Mouse (Mus musculus): ENCODE results near the gene Krtap10-10. TPM values are rescaled to one million over a fixed set of nuclear protein-coding genes. Genes with fewer than 3 reads are reported as not detected.

The Krtap10-10 gene
- polyA plus RNA-seq, 1 experiment from 2014 or later = not detected

DNA sequence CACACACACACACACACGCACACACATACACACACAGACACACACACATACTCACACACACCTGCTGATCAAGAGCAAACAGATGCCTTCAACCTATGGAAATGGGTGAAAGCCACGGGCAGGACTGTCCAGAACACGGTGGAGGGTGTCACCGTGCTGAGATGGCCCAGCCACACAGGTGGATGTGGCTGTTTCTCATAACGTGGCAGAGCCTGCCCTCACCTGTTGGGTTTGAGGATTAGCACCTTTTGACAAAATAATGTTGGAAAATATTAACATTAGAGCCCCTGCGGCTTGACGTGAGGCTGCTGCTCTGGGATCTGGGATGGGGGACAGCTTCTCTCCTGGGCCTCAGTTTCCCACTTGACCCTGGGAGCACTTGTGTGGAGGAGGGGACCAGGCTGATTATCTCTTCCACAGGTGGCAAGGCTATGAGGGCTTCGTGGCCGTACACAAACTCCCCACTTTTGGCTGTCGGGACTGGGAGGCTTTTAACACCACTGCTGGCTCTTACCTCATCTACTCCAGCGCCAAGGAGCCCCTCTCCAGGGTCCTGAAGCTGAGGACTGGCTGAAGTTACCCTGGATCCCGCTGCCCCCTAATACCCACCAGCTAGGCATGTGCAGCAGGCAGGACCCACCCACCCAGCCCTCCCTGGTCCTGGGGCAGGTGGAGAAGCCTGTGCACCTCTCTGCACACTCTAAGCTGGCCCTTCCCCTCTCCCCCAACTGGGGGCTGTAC lies 50.4 kb downstream of the Krtap10-10 start:
- WGBS = 49% methylated on average over 12 of the region's 12 CpGs
- no peak overlapping the region for H3K9ac ChIP-seq (ENCODE audit: low read length)
- ATAC-seq (replicated peaks; ENCODE audit: extremely low read depth, insufficient read depth, low FRiP score) = no peak

More for the DNA sequence above, 50.4 kb downstream of the Krtap10-10 start:
- H3K36me3 ChIP-seq (ENCODE audit: control insufficient read depth, insufficient read depth) = no peaks in the 10 kb centered on the region
- no peak overlapping the region for H3K27ac ChIP-seq (ENCODE audit: low read length)
- H3K4me2 ChIP-seq (ENCODE audit: low read depth, low read length) = no peak overlapping the region
- no peaks in the 10 kb centered on the region for H3K4me1 ChIP-seq (ENCODE audit: control insufficient read depth, insufficient read depth, low read length)
- 0 out of 2 replicates have a peak, but pooled peaks cover 2% of the 10 kb centered on the region for H3K27me3 ChIP-seq (ENCODE audit: control insufficient read depth, insufficient read depth, low read length)
- H3K4me3 ChIP-seq (ENCODE audit: low read length) = no peak overlapping the region
- H3K9me3 ChIP-seq (replicated peaks; ENCODE audit: control insufficient read depth, low read length) = peaks cover 5% of the 10 kb centered on the region; the same call in 1 of the 2 replicates

Other genes starting within 250 kb of the Krtap10-10 start
- gene Sumo3, start 229.8 kb upstream of the Krtap10-10 start, polyA plus RNA-seq (2015; fragmentation: Nextera tagmentation; extraction: Ambion mirVana) = 157 and 170 TPM in 2 replicates
- 4.6 TPM in 1 of 2 replicates, not detected in the other for gene Gm49325, start 229.8 kb upstream of the Krtap10-10 start, polyA plus RNA-seq (2015; fragmentation: Nextera tagmentation; extraction: Ambion mirVana)
- 85.4 and 91.0 TPM in 2 replicates for gene Ube2g2, start 213.7 kb upstream of the Krtap10-10 start, polyA plus RNA-seq (2015; fragmentation: Nextera tagmentation; extraction: Ambion mirVana)
- 0.10 and 0.28 TPM in 2 replicates for gene Tspear, start 149.4 kb upstream of the Krtap10-10 start, polyA plus RNA-seq (2015; fragmentation: Nextera tagmentation; extraction: Ambion mirVana)
- not detected in 2 replicates for gene Gm19402, start 145.2 kb upstream of the Krtap10-10 start, polyA plus RNA-seq (2015; fragmentation: Nextera tagmentation; extraction: Ambion mirVana)
- not detected in 2 replicates for gene Gm9508, start 138.7 kb upstream of the Krtap10-10 start, polyA plus RNA-seq (2015; fragmentation: Nextera tagmentation; extraction: Ambion mirVana)
- not detected in 2 replicates for gene Gm10272, start 129.3 kb upstream of the Krtap10-10 start, polyA plus RNA-seq (2015; fragmentation: Nextera tagmentation; extraction: Ambion mirVana)
- gene Gm10024, start 124.5 kb upstream of the Krtap10-10 start, polyA plus RNA-seq (2015; fragmentation: Nextera tagmentation; extraction: Ambion mirVana) = not detected in 2 replicates
- gene Gm10142, start 120.1 kb upstream of the Krtap10-10 start, polyA plus RNA-seq (2015; fragmentation: Nextera tagmentation; extraction: Ambion mirVana) = not detected in 2 replicates
- not detected in 2 replicates for gene Krtap12-1, start 115.3 kb upstream of the Krtap10-10 start, polyA plus RNA-seq (2015; fragmentation: Nextera tagmentation; extraction: Ambion mirVana)
- gene Gm10100, start 109.5 kb upstream of the Krtap10-10 start, polyA plus RNA-seq (2015; fragmentation: Nextera tagmentation; extraction: Ambion mirVana) = not detected in 2 replicates
- gene Gm18596, start 93.3 kb upstream of the Krtap10-10 start, polyA plus RNA-seq (2015; fragmentation: Nextera tagmentation; extraction: Ambion mirVana) = not detected in 2 replicates
- gene Gm9736, start 84.6 kb upstream of the Krtap10-10 start, polyA plus RNA-seq (2015; fragmentation: Nextera tagmentation; extraction: Ambion mirVana) = not detected in 2 replicates
- not detected in 2 replicates for gene Gm3233, start 76.3 kb upstream of the Krtap10-10 start, polyA plus RNA-seq (2015; fragmentation: Nextera tagmentation; extraction: Ambion mirVana)
- not detected in 2 replicates for gene Gm3238, start 64.6 kb upstream of the Krtap10-10 start, polyA plus RNA-seq (2015; fragmentation: Nextera tagmentation; extraction: Ambion mirVana)
- gene Gm7138, start 59.0 kb upstream of the Krtap10-10 start, polyA plus RNA-seq (2015; fragmentation: Nextera tagmentation; extraction: Ambion mirVana) = not detected in 2 replicates
- gene Gm3250, start 53.4 kb upstream of the Krtap10-10 start, polyA plus RNA-seq (2015; fragmentation: Nextera tagmentation; extraction: Ambion mirVana) = not detected in 2 replicates
- gene Gm7137, start 47.7 kb upstream of the Krtap10-10 start, polyA plus RNA-seq (2015; fragmentation: Nextera tagmentation; extraction: Ambion mirVana) = not detected in 2 replicates
- gene Gm9639, start 40.9 kb upstream of the Krtap10-10 start, polyA plus RNA-seq (2015; fragmentation: Nextera tagmentation; extraction: Ambion mirVana) = not detected in 2 replicates
- not detected in 2 replicates for gene Gm19668, start 36.8 kb upstream of the Krtap10-10 start, polyA plus RNA-seq (2015; fragmentation: Nextera tagmentation; extraction: Ambion mirVana)
- not detected in 2 replicates for gene Gm9507, start 24.1 kb upstream of the Krtap10-10 start, polyA plus RNA-seq (2015; fragmentation: Nextera tagmentation; extraction: Ambion mirVana)
- not detected in 2 replicates for gene Gm2696, start 21.3 kb upstream of the Krtap10-10 start, polyA plus RNA-seq (2015; fragmentation: Nextera tagmentation; extraction: Ambion mirVana)
- not detected in 2 replicates for gene Krtap10-4, start 8.9 kb upstream of the Krtap10-10 start, polyA plus RNA-seq (2015; fragmentation: Nextera tagmentation; extraction: Ambion mirVana)
- gene Gm36176, start 10.9 kb downstream of the Krtap10-10 start, polyA plus RNA-seq (2015; fragmentation: Nextera tagmentation; extraction: Ambion mirVana) = not detected in 2 replicates
- gene Gm10318, start 16.9 kb downstream of the Krtap10-10 start, polyA plus RNA-seq (2015; fragmentation: Nextera tagmentation; extraction: Ambion mirVana) = not detected in 2 replicates
- gene Gm3285, start 26.0 kb downstream of the Krtap10-10 start, polyA plus RNA-seq (2015; fragmentation: Nextera tagmentation; extraction: Ambion mirVana) = not detected in 2 replicates
- gene Lrrc3, start 66.6 kb downstream of the Krtap10-10 start, polyA plus RNA-seq (2015; fragmentation: Nextera tagmentation; extraction: Ambion mirVana) = 1.2 and 1.4 TPM in 2 replicates
- 2.6 and 3.4 TPM in 2 replicates for gene Trpm2, start 134.6 kb downstream of the Krtap10-10 start, polyA plus RNA-seq (2015; fragmentation: Nextera tagmentation; extraction: Ambion mirVana)
- 19.4 and 20.9 TPM in 2 replicates for gene 1810043G02Rik, start 142.6 kb downstream of the Krtap10-10 start, polyA plus RNA-seq (2015; fragmentation: Nextera tagmentation; extraction: Ambion mirVana)
- 203 and 219 TPM in 2 replicates for gene Pfkl, start 174.1 kb downstream of the Krtap10-10 start, polyA plus RNA-seq (2015; fragmentation: Nextera tagmentation; extraction: Ambion mirVana)
- 0.13 TPM in 1 of 2 replicates, not detected in the other for gene Dnmt3l, start 206.0 kb downstream of the Krtap10-10 start, polyA plus RNA-seq (2015; fragmentation: Nextera tagmentation; extraction: Ambion mirVana)
- 1.3 and 3.0 TPM in 2 replicates for gene Aire, start 207.7 kb downstream of the Krtap10-10 start, polyA plus RNA-seq (2015; fragmentation: Nextera tagmentation; extraction: Ambion mirVana)
- gene Icosl, start 233.4 kb downstream of the Krtap10-10 start, polyA plus RNA-seq (2015; fragmentation: Nextera tagmentation; extraction: Ambion mirVana) = 2.5 and 2.9 TPM in 2 replicates

Data from heart, embryonic 16.5 days (tissue).